Mouse (Mus musculus): ENCODE results near the gene Csdc2.
"Not testable (repeated sequence)": the region's sequence is repeated elsewhere in the genome, so short reads cannot be mapped to it uniquely, and the experiment has no call there.

Gene Csdc2

GRCm38 (mm10) chr15:81956457-81956856 lies 19.9 kb downstream of the Csdc2 start:
- peak; percentile 54 for DNase-seq

GRCm38 (mm10) chr15:81957598-81957997 lies 21.0 kb downstream of the Csdc2 start:
- DNase-seq: no peak

GRCm38 (mm10) chr15:81958906-81959305 lies 22.3 kb downstream of the Csdc2 start:
- no peak for DNase-seq

- DNase-seq: peak; percentile 99
Measured at GRCm38 (mm10) chr15:81960171-81961077, 23.9 kb downstream of the Csdc2 start, which contains the start of gene Pmm1. TSS of gene Pmm1 (minus strand) at chr15:81960930.

- DNase-seq: no peak
Measured at GRCm38 (mm10) chr15:81961078-81961451, 24.5 kb downstream of the Csdc2 start.

- DNase-seq: no peak
Measured at GRCm38 (mm10) chr15:81964262-81964661, 27.7 kb downstream of the Csdc2 start.

GRCm38 (mm10) chr15:81964980-81965545 lies 28.5 kb downstream of the Csdc2 start:
- no peak for DNase-seq

GRCm38 (mm10) chr15:81966062-81966829 lies 29.7 kb downstream of the Csdc2 start:
- no peak for DNase-seq

- DNase-seq: no peak
Measured at GRCm38 (mm10) chr15:81967821-81968220, 31.3 kb downstream of the Csdc2 start.

GRCm38 (mm10) chr15:81968447-81968846 lies 31.9 kb downstream of the Csdc2 start:
- no peak for DNase-seq

GRCm38 (mm10) chr15:81969173-81969572 lies 32.6 kb downstream of the Csdc2 start:
- DNase-seq: peak; percentile 26

- not testable (repeated sequence) for DNase-seq
Measured at GRCm38 (mm10) chr15:81969635-81970034, 33.1 kb downstream of the Csdc2 start.

GRCm38 (mm10) chr15:81970498-81970897 lies 33.9 kb downstream of the Csdc2 start:
- DNase-seq: not testable (repeated sequence)

GRCm38 (mm10) chr15:81975156-81975555 lies 38.6 kb downstream of the Csdc2 start:
- DNase-seq: not testable (repeated sequence)

- DNase-seq: no peak
Measured at GRCm38 (mm10) chr15:81980321-81980720, 43.8 kb downstream of the Csdc2 start, which contains the start of gene 1700029P11Rik. TSS of gene 1700029P11Rik (plus strand) at chr15:81980540.

GRCm38 (mm10) chr15:81982173-81982572 lies 45.6 kb downstream of the Csdc2 start:
- no peak for DNase-seq

- peak; percentile 30 for DNase-seq
Measured at GRCm38 (mm10) chr15:81985267-81986161, 49.0 kb downstream of the Csdc2 start.

GRCm38 (mm10) chr15:81987646-81988045 lies 51.1 kb downstream of the Csdc2 start, which contains the start of gene Xrcc6:
TSS of gene Xrcc6 (plus strand) at chr15:81987835.
- no peak for DNase-seq

GRCm38 (mm10) chr15:81989371-81990062 lies 53.0 kb downstream of the Csdc2 start:
- peak; percentile 92 for DNase-seq

GRCm38 (mm10) chr15:81990549-81990948 lies 54.0 kb downstream of the Csdc2 start:
- no peak for DNase-seq

GRCm38 (mm10) chr15:81993992-81994391 lies 57.4 kb downstream of the Csdc2 start:
- no peak for DNase-seq

Data from embryo, embryonic 11 days (tissue).